Mouse (Mus musculus) heart, adult 2 months (tissue): ENCODE measurements around the gene Rab28.

Source experiments
- CTCF ChIP-seq: fragments of 200-600 bp; IDR thresholded peaks from 2 replicates; pipeline ENCODE4 v1.8.1; 2022; ENCODE audit warnings: antibody characterized with exemption, mild to moderate bottlenecking, moderate library complexity
- EP300 ChIP-seq: fragments of 200-500 bp; IDR thresholded peaks from 2 replicates; pipeline ENCODE4 v1.6.1; 2011; ENCODE audit warnings: low read depth, low read length, control low read depth; ENCODE audit not compliant: insufficient read depth
- POLR2A ChIP-seq: fragments of 200-500 bp; IDR thresholded peaks from 2 replicates; pipeline ENCODE4 v1.6.1; 2011; ENCODE audit warnings: mild to moderate bottlenecking, low read depth, low read length, control low read depth; ENCODE audit not compliant: insufficient read depth

DNA sequence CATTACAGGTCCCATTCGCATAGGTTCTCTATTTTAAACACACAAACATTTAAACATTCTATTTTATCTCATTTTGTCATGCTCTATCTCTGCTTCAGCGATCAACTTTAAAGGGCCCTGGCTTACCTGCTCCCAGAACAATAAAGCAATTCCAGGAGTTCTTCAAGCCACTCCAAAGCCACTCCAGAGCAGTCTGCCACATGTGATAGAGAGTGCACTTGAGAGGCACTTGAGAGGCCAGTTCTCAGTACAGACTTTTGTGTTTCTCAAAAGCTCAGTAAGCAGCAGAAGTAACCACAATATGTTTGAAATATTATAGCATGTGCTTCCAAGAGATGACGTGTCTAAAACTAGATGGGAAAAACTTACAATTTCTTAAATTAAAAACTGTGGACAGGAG lies 86.2 kb downstream of the Rab28 start:
- TF ChIP-seq CTCF (no peak), POLR2A (no peak), EP300 (no peak)
